Mouse (Mus musculus): ENCODE results near the gene Cyth4.
A peak's percentile ranks its signal among the peaks of the same experiment; 100 is the strongest.

The Cyth4 gene

DNA sequence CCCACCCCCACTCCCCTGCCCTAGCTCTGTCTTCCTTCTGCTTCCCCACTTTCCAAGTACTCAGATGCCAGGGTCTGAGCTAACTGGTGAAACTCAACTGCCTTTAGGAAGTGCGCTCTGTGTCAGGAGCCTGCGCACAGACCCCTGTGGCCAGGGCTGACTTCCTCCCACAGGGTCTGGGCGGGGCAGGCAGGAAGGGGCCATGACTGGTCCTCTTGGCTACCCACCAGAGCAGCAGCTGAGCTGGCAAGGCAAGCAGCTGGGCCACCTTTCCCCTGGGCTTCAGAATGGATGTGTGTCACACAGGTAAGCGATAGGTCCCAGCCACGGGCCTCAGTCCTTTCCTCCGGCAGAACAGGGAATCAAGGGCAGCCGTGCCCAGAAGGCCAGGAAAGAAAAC is at the start of gene Cyth4:
TSS of gene Cyth4 (plus strand) at position 134 of the 400 bp plus-strand sequence.
- DNase-seq (ENCODE audit: low read depth in 2 of 2, low spot score in 2 of 2), result peak; percentile 60 to 66

DNA sequence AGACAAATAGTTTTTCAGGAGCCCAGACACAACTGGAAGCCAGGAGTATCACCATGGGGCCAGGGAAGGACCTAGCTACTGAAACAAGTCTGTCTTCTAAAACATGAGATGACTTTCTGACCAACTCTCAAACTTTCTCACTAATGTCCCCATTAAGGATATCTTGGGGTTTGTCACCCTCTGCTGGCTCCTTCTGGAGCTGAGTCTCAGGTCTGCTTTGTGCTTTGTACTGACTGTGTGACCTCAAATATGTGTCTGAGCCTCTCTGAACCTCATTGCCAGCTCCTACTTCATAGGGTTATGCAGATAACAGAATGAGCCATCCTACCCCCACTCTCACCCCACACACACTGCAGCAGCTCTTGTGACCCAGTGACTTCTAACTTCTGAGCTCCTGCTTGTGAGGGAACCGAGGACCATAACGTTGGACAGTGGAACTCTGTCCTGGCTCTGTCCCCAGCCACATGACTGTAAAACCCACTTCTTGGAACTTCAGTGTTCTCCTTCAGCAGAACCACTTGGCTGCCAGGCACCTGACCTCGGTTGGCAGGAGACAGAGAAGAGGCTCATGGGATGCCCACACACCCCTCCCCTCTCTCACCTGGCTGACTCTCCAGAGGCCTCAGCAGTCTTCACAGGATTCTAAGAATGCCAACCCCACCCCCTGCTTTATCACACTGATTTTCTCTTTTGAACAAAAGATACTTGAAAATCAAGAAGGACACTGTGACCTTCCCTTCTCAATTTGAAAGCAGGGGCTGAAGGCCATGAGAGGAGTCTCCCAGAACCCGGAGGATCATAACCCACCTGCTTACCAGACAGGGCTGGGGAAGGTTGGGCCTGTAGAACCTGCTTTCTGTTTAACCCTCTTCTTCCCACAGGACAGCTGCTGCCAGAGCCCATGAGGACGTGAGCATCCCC is 49.2 kb upstream of the Cyth4 start:
- DNase-seq (ENCODE audit: low read depth in 2 of 2, low spot score in 2 of 2), result peak; percentile 49 to 71

DNA sequence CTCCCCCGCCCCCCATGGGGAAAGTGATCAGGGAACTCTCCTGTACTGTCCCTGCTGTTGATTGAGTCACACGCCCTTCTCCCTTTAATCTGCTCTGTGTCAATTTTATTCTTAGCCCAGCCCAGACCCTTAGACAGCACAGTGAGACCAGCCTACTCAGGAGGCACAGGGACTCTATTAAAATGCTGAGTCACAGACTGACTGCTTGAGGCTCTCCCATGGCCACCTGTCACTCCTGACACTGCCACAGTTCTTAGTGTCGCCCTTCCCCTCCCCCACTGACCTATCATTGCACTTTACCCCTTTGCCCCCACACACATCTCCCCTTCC is 48.5 kb upstream of the Cyth4 start:
- no peak for DNase-seq (ENCODE audit: low read depth in 2 of 2, low spot score in 2 of 2)

DNA sequence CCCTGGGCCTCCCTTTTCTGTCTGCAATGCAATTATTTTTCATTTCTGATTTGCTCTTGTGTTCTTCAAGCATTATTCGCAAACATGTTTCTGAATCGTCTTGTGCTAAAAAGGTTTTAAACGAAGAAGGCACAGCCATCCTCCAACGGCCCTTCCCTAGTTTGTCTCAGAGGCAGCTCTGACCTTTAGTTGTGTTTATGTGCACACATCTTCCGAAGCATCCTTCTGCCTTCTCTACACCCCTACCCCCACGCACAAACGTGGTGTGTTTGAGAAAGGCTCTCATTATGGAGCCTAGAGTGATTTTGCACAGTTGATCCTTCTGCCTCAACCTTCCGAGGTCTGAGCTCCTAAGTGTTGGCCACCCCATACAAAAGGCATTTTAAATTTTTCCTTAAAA is 48.1 kb upstream of the Cyth4 start:
- DNase-seq (ENCODE audit: low read depth in 2 of 2, low spot score in 2 of 2), result no peak

DNA sequence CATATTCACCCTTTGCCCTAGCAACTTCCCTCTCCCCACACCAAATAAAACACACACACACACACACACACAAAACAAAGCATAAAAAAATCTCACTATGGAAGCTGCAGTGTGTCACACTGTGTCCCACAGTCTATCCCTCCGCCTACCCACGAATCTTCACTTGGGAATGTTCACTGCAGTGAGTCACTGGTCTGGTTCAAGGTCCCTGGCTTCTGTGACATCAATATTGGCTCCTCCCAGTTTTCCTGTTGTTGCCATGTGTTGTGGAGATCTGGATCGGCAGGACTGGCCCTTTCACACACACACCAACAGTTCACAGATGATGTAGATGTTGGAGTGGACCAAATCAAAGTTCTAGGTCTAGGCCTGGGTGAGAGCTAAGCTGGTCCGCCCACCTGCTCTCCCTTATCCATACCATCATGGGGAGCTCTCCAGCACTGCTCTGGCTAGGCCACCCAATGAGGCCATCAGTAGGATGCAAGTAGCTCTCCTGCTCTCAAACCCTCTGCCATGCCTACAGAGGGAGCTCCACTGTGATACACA is 47.6 kb upstream of the Cyth4 start:
- no peak for DNase-seq (ENCODE audit: low read depth in 2 of 2, low spot score in 2 of 2)

DNA sequence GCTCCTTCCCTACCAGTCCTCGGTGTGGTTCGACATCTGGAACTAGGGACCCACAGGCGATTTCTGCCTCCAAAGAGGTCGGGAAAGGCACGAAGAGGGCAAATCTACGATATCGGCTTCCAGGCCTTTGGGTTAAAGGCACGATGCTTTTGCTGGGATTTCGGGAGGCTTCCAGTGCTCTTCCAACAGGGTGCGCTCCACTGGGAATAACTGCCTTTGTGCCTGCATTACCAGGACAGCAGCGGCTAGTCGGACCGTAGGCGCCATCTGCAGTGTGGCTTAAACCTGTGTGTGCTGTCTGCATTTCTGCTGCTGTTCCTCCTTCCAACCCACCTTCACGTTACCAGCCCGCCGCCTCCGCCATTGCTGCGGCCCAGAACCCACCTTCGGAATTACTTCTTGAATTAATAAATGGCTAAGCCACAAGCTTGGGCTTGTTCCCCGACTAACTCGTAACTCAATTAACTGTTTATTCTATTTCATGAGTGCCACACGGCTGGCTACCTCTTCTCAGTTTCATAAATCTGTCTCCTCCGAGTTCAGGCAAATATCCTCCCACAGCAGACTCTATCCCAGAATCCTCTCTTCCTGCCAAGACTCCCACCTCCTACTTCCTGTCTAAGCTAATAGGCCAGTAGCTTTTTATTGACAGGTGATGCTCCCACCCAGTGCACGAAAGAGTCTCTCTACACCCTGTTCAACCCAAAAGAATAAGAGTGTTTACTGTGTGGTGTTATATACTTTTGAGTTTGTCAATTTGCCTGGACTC is 42.1 kb upstream of the Cyth4 start:
- no peak for DNase-seq (ENCODE audit: low read depth in 2 of 2, low spot score in 2 of 2)

DNA sequence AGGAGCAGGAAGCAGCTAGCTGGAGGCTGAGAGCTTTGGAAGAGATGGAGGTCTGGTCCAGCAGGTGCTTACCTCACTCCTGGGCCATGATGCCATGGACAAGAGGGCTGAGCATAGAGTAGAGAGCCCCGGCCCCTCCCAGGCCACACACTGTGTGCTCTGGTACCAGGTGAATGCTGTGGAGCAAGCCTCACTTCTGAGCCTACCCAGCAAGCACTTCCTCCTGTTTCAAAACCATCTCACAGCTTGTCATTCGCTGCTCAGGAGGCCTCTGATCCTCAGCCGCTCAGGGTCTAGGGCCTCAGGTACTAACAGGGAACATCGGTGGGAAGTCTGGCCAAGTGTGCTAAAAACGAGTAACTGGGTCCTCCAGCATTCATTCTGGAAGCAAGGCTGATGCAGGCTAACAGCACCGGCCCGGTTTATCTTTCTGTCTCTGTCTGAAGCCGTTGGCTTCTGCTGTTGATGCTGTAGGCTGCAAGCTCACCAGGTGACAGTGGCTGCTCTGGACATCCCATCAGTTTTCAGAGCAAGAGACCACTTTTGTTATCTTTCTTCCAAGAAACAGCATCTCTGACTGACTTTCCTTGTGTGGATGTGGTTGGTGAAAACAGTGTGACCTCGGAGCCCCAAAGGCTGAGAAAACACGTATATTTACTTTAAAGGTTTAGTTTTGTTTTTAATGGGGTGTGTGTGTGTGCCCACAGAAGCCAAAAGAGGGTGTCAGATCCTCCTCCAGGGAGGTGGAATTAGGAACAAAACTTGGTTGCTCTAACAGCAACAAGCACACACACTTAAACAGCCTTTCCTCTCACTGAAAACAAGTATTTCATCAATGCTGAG is 38.9 kb upstream of the Cyth4 start:
- peak; percentile 39 to 52 for DNase-seq (ENCODE audit: low read depth in 2 of 2, low spot score in 2 of 2)

DNA sequence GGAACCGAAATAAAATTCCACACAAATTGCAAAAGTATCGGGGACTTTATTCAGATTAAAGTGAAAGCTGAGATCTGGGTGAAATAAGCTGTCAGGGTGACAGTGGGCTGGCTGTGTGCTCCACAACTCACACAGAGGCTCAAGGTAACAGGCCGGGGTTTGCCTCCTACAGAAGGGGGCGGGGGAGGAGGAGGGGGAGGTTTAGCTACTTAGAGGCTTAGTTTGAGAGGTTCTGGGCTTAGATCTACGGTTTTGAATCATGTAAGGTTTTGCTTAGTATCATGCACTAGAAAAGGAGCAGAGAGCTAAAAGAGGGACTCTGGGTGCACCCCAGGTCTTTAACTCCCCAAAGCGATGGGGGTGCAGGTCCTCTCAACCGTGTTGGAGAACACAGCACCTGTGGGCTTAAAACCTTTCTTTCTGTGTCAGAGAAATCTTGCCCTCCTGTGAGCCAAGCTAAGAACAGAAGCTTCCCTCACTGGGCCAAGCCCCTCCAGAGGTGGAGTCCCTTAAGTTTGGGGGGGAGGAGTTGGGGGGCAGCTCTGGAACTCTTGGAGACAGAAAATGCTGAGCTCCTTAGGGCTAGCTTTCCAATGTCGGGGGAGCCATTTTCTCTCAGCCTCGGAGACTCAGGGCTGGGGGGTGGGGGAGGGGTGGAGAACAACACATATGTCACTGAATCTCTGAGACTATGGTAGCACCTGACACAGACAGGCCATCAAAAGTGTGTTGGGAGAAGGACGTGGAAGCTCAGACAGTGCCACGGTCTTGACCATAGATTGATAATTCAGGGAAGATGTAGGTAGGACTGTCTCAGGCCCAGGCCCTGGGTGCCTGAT is 37.5 kb upstream of the Cyth4 start:
- DNase-seq (ENCODE audit: low read depth in 2 of 2, low spot score in 2 of 2), result no peak

DNA sequence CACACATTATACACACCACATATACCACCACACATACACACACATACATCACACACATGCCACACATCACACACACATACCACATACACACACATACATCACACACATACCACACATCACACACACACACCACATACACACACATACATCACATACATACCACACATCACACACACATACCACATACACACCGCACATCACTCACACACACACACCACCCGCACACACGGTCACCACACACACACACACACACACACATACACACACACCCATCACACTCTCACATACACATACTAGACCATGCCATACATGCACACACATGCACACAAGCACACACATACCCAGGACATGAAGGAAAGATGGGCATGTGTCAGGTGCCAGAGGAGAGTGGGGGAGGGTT is 33.5 kb upstream of the Cyth4 start:
- DNase-seq (ENCODE audit: low read depth in 2 of 2, low spot score in 2 of 2), result no peak

DNA sequence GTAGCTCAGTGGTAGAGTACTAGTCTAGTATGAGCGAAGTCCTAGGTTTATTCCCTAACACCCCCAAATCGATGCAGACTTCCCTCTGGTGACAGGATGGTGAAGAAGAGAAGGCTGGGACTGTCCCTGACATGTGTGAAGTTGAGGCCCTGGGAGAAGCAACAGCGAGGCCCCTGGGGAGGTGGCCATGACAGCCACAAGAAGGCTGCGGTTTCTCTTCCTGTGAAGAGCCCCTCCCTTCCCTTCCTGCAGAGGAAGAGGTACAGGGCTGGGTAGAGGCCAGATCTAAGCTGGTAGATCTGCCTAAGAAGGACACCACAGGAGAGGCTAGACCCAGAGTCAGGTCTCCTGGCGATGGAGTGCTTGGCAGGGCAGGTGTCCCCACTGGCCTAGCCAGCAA is 32.9 kb upstream of the Cyth4 start:
- DNase-seq (ENCODE audit: low read depth in 2 of 2, low spot score in 2 of 2), result peak; percentile 68 to 72

DNA sequence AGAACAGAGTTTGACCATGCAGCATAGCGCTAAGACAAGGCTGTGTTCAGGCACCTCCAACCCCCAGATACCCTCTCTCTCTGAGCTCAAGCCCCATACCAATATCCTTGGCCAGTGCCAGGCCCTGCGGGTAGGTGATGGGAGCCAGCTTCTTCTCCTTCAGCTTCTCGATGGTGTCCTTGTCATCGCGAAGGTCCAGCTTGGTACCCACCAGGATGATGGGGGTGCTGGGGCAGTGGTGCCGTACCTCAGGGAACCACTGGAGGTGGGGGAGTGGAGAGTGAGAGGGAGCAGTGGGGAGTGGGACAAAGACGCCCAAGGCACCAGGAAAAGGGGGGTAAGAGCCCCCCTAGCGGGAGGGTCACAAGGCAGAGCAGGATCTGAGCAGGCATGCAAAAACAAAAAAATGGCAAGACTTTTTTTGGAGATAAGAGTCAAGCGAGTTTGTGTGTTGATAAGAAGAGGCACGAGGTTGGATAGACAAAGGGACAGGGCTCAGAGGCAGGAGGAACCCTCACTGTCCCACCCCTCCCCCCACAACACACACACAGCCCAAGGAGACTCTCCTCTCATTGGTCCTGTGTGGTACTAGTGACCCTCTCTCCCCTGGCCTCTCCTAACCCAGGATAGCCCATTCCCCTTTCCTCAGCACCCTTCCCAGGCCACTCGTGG is 31.9 kb upstream of the Cyth4 start:
- no peak for DNase-seq (ENCODE audit: low read depth in 2 of 2, low spot score in 2 of 2)

DNA sequence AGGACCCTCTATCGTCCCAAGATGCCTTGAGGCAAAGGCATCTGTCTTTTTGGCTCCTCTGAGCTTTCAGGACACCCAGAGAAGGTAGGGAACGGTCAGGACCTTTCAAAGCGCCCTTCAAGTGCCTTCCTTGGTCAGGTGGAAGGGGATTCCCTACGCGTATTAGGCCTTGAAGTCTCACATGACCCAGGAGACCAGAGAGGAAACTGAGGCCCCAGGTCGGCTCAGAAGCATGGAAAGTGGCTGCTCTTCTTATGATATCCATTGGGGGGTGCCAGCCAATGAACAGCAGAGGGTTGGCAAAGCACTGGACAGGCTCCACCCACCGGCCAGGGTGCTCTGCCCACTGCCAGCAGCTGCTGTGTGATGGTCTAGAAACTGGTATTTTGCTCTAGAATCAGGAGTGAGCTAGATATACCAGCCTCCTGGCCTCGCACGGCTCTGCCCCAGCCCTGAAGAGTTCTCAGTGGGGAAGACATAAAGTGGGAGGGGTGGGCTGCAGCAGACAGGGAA is 29.2 kb upstream of the Cyth4 start:
- no peak for DNase-seq (ENCODE audit: low read depth in 2 of 2, low spot score in 2 of 2)

DNA sequence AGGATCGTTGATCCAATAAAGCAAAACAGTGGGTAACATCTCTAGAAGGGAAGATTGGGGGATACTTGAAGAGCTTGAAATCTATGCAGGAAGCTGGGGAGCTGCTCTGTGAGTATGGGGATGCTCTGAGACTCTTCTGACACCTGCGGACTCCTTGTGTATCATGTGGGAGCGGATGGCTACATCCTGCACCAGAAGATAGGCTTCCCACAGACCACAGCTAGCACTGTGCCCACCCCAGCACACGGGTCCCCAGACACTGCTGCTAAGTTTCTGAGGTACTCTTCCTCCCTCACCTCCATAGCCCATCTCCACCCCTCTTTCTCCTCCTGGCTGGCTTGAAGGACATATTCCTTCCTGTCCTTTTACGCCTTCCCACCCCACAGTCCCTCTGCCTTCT is 26.7 kb upstream of the Cyth4 start:
- DNase-seq (ENCODE audit: low read depth in 2 of 2, low spot score in 2 of 2), result no peak

DNA sequence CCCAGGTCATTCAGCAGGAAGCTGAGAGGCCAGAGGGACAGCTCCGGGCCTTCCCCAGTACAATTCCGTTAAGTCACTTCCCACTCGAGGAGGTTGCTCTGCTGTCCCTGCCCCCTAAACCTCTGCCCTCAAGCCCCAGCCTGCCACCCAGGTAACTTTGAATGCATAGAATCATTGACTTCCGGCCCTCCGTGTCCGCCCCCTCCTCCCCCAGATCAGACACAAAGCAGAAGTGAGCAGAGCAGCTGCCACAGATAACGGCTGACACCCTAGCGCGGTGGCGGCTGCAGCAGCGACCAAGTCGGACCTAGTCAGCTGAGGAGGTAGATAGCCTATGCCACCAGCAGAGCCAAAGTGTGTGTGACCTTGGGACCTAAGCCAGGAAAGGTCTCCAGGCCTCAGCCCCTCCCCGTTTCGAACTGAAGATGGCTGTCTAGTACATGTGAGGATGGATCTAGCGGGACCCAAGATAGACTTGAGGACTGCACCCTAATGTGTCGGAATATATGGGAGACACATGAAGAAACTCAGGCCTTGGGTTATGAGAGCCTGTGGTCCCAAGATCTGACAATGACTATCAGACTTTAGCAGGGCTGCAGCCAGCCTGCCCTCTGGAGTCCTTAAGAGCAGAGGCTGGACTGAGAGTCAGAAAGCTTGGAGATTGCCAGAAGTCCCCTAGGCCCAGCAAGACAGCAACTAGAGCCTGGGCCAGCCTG is 25.1 kb upstream of the Cyth4 start:
- peak; percentile 65 to 69 for DNase-seq (ENCODE audit: low read depth in 2 of 2, low spot score in 2 of 2)

DNA sequence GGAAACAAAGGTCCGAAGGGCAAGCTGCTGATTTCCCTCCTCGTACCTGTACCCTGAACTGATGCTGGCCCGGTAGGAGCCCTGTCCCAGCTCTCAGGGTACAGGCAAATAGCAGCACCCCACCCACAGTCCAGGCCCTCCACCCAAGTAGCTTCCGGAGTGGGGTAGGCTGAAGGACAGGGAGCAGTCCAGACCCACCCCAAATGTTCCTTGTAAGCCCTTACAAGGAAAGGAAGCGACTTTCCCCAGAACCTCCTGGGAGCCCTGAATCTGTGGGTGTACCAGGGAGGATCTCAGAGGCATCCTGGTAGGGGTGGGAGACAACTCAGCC is 24.6 kb upstream of the Cyth4 start:
- DNase-seq (ENCODE audit: low read depth in 2 of 2, low spot score in 2 of 2), result no peak

DNA sequence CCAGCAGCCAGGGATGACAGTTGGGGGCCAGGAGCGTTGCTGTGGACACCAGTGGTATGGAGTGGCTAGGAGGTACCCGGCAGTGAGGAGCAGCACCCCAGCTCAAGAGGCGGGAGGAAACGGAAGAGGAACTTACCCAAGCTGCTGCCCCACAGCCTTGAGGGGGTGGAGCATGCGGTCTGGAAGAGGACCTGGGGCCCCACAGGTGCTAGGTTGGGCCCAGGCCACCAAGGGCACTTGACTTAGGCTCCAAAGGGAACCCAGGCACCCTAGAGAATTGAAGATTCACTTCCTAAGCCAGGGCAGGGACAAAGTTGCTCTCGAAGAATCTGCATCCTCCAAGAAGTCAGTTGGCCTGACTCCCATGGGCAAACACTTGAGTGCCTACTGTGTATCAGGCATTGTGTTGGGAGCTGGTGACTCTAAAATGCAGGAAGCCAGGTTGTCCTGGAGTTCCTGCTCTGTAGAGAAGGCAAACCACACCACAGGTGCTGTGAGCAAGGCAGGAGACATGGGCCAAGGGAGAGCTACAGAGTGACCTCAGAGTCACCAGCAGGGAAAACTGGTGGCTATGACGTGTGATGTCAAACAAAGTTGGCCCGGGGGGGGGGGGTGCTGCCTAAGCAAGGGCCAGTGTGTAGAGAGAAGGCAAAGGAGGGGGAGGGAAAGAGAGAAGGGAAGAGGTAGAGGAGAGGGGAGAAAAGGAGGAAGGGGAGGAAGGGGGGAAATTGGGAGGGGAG is 24.0 kb upstream of the Cyth4 start, which contains the start of gene Rac2:
TSS of gene Rac2 (minus strand) at position 126 of the 740 bp plus-strand sequence.
- peak in 1 of 2 experiments; percentile 45 for DNase-seq (ENCODE audit: low read depth in 2 of 2, low spot score in 2 of 2)

DNA sequence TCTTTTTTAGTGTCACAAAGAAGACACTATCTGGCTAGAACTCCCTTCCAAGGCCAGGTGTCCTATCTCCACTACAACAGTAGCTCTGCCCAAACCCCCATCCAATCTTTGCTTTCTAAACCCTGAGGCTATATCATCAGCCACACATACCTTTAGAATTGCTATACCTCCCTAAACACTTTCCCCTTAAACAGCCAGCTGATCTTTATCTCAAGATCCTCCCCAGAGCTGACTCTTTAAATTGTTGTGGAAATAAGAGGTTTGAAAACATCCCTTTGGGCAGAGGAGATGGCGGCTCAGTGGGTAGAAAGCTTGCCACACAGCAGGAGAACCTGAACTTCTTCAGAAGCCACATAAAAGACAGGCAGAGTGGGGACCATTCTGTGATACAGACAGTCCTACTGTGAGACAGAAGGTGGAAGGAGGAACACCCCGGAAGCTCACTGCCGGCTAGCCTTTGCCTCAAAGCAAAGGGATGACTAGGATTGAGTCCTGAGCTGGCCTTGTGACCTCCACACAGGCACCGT is 20.5 kb upstream of the Cyth4 start:
- DNase-seq (ENCODE audit: low read depth in 2 of 2, low spot score in 2 of 2), result peak; percentile 56 to 61

DNA sequence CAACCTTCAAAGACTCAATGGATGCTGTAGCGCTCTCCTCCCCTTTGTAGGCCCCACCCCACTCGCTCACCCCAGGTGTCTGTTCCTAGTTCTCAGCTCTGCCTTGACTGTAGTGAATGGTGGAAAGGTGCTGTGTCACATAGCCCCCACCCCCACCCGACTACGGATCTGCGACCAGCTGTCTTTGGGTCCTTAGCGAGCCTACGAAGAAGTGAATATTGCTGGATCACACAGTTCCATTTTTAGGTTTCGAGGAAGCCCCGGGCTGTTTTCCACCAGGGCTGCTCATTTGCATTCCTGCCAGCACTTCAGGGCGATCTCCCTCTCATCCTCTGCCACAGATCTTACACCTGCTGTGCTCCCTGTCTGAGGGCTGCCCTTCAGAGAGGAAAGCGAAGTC is 13.5 kb upstream of the Cyth4 start:
- DNase-seq (ENCODE audit: low read depth in 2 of 2, low spot score in 2 of 2), result no peak
